Mouse (Mus musculus): ENCODE results near the gene Blvrb.

DNA sequence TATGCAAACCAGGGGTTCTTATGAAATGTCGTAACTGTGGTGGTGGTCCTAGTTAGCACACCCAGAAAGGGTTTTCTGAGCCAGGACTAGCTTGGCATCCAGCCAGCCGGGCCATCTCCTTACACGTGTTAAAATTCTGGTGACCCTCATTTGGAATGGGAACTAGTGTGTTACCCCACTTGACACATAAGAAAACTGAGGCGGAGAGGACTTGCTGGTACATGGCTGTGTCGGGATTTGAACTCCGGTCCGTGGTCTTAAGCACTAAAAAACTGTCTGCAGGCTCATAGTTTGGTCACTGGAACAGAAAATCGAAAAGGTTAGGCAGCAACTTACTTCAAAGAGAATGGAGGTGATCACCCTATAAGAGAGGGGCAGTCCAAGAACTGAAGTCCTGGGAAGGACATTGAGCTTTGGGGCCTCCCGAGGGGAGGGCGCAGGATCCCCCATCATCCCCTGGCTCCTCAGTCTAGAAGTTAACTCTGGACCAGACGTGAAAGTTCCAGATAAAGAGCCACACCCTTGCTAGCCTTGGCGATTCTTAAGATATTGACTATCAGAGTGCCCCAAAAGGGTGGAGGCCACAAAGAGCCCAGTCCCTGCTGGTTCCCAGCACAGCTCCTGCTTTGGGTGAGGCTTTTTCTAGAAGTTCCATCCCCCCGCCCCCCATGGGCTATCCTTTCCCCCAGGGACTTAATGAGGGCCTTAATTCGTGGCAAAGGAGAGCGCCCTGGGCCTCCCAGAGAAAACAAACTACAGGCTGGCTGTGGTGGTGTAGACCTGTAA is 836 bp downstream of the Blvrb start:
- 0 out of 2 replicates have a peak, but pooled peaks have one; percentile 67 for TF ChIP-seq POLR2A (IDR thresholded peaks at IDR 0.05; ENCODE audit: borderline replicate concordance, low read depth, low read length)
- TF ChIP-seq CTCF (IDR thresholded peaks at IDR 0.05; ENCODE audit: low read depth, low read length): no peak
